In the genomic region with DNA sequence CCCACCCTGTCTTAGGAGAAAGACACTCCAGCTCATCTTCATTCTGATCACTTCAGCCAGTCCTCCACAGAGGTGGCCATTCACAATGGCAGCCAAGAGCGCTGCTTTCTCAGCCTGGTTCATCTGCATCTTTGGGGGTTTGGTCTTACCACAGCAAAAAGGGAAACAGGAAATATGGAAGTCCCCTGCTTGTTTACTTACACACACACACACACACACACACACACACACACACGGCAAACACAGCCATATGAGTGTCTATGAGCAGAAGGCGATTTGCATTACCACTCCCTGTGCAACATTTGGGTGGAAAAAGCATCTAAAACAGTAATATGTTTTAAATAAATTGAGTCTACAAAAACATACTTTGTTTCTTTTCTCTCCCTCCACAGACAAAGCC, we compare ENCODE assay signal across 11 mouse cellular contexts. TPM values are rescaled to one million over a fixed set of nuclear protein-coding genes. Genes with fewer than 3 reads are reported as not detected.
DNase-seq lines count a peak whose midpoint lies in the region; ATAC-seq lines count a peak whose summit lies in the region.
"Had no signal": no experiment of that assay in that cellular context is flagged by ENCODE, and none has a peak within 500 bp of the region (broad histone marks: within the 10 kb centered on the region; RNA-seq: fewer than 3 reads in every experiment).

No protein-coding gene starts in this region.

- H3K9ac ChIP-seq in forebrain, embryonic 15.5 days (replicated peaks), result no peak overlapping the region
- no peak overlapping the region for H3K9ac ChIP-seq in forebrain, embryonic 11.5 days (ENCODE audit: low read length)
- no peak overlapping the region for H3K9ac ChIP-seq in midbrain, embryonic 14.5 days (replicated peaks; ENCODE audit: low read length)

- H3K4me1 ChIP-seq in forebrain, embryonic 15.5 days, result peaks cover 35% of the 10 kb centered on the region
- no peaks in the 10 kb centered on the region for H3K4me1 ChIP-seq in forebrain, embryonic 11.5 days (replicated peaks; ENCODE audit: control insufficient read depth, insufficient read depth, low read length)
- H3K4me1 ChIP-seq in midbrain, embryonic 14.5 days (ENCODE audit: control insufficient read depth, insufficient read depth, low read length), result 0 out of 2 replicates have a peak, but pooled peaks cover 6% of the 10 kb centered on the region
- peaks cover 17% of the 10 kb centered on the region for H3K4me1 ChIP-seq in midbrain, embryonic 10.5 days

- no peak overlapping the region for H3K4me2 ChIP-seq in forebrain, embryonic 15.5 days (replicated peaks)
- H3K4me2 ChIP-seq in forebrain, embryonic 11.5 days (ENCODE audit: low read depth, low read length, severe bottlenecking), result no peak overlapping the region
- H3K4me2 ChIP-seq in midbrain, embryonic 14.5 days (ENCODE audit: low read length), result no peak overlapping the region

- ATAC-seq in forebrain, embryonic 15.5 days (replicated peaks), result no peak
- no peak for ATAC-seq in forebrain, embryonic 11.5 days (replicated peaks; ENCODE audit: low FRiP score)
- ATAC-seq in midbrain, embryonic 14.5 days (ENCODE audit: low FRiP score, low TSS enrichment), result no peak
- 0 out of 2 replicates have a peak, but pooled peaks have one; percentile 15 for ATAC-seq in granulocyte monocyte progenitor cell, adult 5-6 weeks (replicated peaks; ENCODE audit: poor library complexity, severe bottlenecking)

- H3K9me3 ChIP-seq in forebrain, embryonic 15.5 days, result no peaks in the 10 kb centered on the region
- H3K9me3 ChIP-seq in forebrain, embryonic 11.5 days (ENCODE audit: control insufficient read depth, low read length), result no peaks in the 10 kb centered on the region
- H3K9me3 ChIP-seq in midbrain, embryonic 14.5 days (ENCODE audit: control insufficient read depth, low read length), result no peaks in the 10 kb centered on the region
- H3K9me3 ChIP-seq in midbrain, embryonic 10.5 days (replicated peaks), result no peaks in the 10 kb centered on the region
- H3K9me3 ChIP-seq: limb, embryonic 10.5 days had no signal

- WGBS in forebrain, embryonic 15.5 days, result 57% methylated on average over 3 of the region's 3 CpGs
- WGBS in forebrain, embryonic 11.5 days, result 88% methylated on average over 3 of the region's 3 CpGs
- WGBS in midbrain, embryonic 14.5 days, result 72% methylated on average over 3 of the region's 3 CpGs
- WGBS in midbrain, embryonic 10.5 days, result 88% methylated on average over 3 of the region's 3 CpGs

- no peak for DNase-seq in forebrain, embryonic 11.5 days (ENCODE audit: low spot score)
- DNase-seq in midbrain, embryonic 14.5 days, result no peak
- DNase-seq in midbrain, embryonic 10.5 days (ENCODE audit: low spot score), result no peak
- peak; percentile 18 to 44 for DNase-seq in natural killer cell, adult 2 months (ENCODE audit: low spot score in 2 of 2)
- DNase-seq in urinary bladder, postnatal 36 days (ENCODE audit: low spot score in 2 of 2), result no peak
- no peak for DNase-seq in ovary, adult 18-20 months (ENCODE audit: low spot score)
- DNase-seq: adrenal gland, postnatal 25 days; kidney, postnatal 36 days had no signal

- H3K4me3 ChIP-seq in forebrain, embryonic 15.5 days, result no peak overlapping the region
- no peak overlapping the region for H3K4me3 ChIP-seq in forebrain, embryonic 11.5 days (ENCODE audit: low read depth, low read length)
- no peak overlapping the region for H3K4me3 ChIP-seq in midbrain, embryonic 14.5 days (replicated peaks; ENCODE audit: low read depth, low read length)
- H3K4me3 ChIP-seq in midbrain, embryonic 10.5 days, result no peak overlapping the region
- H3K4me3 ChIP-seq: limb, embryonic 10.5 days had no signal

- peak overlapping the region; percentile 25; the same call in 1 of the 2 replicates for H3K27ac ChIP-seq in forebrain, embryonic 15.5 days (replicated peaks)
- no peak overlapping the region for H3K27ac ChIP-seq in forebrain, embryonic 11.5 days (ENCODE audit: low read depth, low read length)
- H3K27ac ChIP-seq in midbrain, embryonic 14.5 days (replicated peaks; ENCODE audit: low read depth, low read length), result peak overlapping the region; percentile 26; the same call in 1 of the 2 replicates
- H3K27ac ChIP-seq in midbrain, embryonic 10.5 days (replicated peaks), result no peak overlapping the region
- H3K27ac ChIP-seq: limb, embryonic 10.5 days had no signal

- H3K27me3 ChIP-seq in forebrain, embryonic 15.5 days, result no peaks in the 10 kb centered on the region
- no peaks in the 10 kb centered on the region for H3K27me3 ChIP-seq in forebrain, embryonic 11.5 days (ENCODE audit: control insufficient read depth, insufficient read depth, low read length)
- no peaks in the 10 kb centered on the region for H3K27me3 ChIP-seq in midbrain, embryonic 14.5 days (ENCODE audit: control insufficient read depth, insufficient read depth, low read length)
- no peaks in the 10 kb centered on the region for H3K27me3 ChIP-seq in midbrain, embryonic 10.5 days (ENCODE audit: low read depth, poor library complexity, severe bottlenecking)

- H3K36me3 ChIP-seq in forebrain, embryonic 15.5 days, result peaks cover 3% of the 10 kb centered on the region; the same call in 1 of the 2 replicates
- no peaks in the 10 kb centered on the region; the same call in 1 of the 2 replicates for H3K36me3 ChIP-seq in forebrain, embryonic 11.5 days (ENCODE audit: control insufficient read depth, insufficient read depth, low read length)
- peaks cover 17% of the 10 kb centered on the region for H3K36me3 ChIP-seq in midbrain, embryonic 14.5 days (ENCODE audit: control insufficient read depth, insufficient read depth, low read length)
- H3K36me3 ChIP-seq in midbrain, embryonic 10.5 days, result peaks cover 41% of the 10 kb centered on the region

RNA-seq across cellular contexts. Expression of a gene that starts 32.3 kb away (rescaled TPM):
- 114 and 116 TPM in 2 replicates for polyA plus RNA-seq in forebrain, embryonic 15.5 days (2015; fragmentation: Nextera tagmentation; extraction: Ambion mirVana)
- 194 and 195 TPM in 2 replicates for polyA plus RNA-seq in forebrain, embryonic 11.5 days (2014; fragmentation: Nextera tagmentation; extraction: Ambion mirVana)
- polyA plus RNA-seq in midbrain, embryonic 14.5 days (2014; fragmentation: Nextera tagmentation; extraction: Ambion mirVana), result 34.9 and 61.9 TPM in 2 replicates
- 224 and 229 TPM in 2 replicates for polyA plus RNA-seq in midbrain, embryonic 10.5 days (2016; fragmentation: Nextera tagmentation; extraction: Ambion mirVana)
- 22.3 and 25.8 TPM in 2 replicates for total RNA-seq in granulocyte monocyte progenitor cell, adult 5-6 weeks (2014; fragmentation: Nextera tagmentation)
- 28.2 and 28.9 TPM in 2 replicates for total RNA-seq in granulocyte monocyte progenitor cell, adult 5-6 weeks (2017)

Comparison
In these comparisons a context has a peak if more than half of its experiments do, and no peak if none do; other contexts are left out.
1. H3K27ac ChIP-seq: peak in forebrain, embryonic 15.5 days (single experiment) and midbrain, embryonic 14.5 days (single experiment); none in forebrain, embryonic 11.5 days (single experiment) and midbrain, embryonic 10.5 days (single experiment).
2. DNase-seq: peak in natural killer cell, adult 2 months (2 of 2); none in forebrain, embryonic 11.5 days (single experiment), midbrain, embryonic 14.5 days (single experiment), midbrain, embryonic 10.5 days (single experiment), urinary bladder, postnatal 36 days (0 of 2) and ovary, adult 18-20 months (single experiment).